Mouse (Mus musculus): Measurements from ENCODE around the gene Tmem104. TPM values are rescaled to one million over a fixed set of nuclear protein-coding genes. Genes with fewer than 3 reads are reported as not detected.
A peak's percentile ranks its signal among the peaks of the same experiment; 100 is the strongest.

Gene Tmem104
- polyA plus RNA-seq, 1 experiment from 2014 or later: 8.6 TPM

DNA sequence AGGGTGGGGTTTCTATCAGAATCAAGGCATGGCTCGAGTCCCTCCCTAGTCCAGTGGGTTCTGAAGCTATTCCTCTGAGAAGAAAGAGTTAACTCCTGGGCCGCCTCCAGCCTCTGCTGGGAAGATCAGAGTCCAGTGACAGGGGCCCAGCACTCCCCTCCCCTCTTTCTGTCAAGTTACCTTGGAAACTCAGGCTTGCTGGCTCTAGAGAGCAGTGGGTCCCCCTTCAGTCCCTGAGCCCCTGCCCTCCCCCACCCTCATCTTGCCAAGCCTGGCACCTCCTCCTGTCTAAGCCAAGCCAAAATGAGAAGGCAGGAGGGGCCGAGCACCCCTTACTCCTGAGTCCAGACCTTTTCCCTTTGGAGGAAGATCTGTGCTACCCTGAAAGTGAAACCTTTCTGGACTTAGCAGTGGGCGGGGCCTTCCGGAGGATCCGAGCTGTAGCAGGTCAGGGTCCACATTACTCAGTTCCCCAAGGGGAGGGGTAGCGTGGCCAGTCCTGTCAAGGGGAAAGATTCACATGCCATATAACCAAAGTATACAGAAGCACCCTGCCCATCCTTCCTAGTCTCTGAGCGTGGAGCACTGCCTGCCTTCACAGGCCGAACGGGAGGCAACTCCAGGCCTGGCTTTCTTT lies 9.6 kb upstream of the Tmem104 start:
- H3K4me2 ChIP-seq (ENCODE audit: low read depth, low read length): no peak overlapping the region
- no peak overlapping the region for H3K4me3 ChIP-seq (ENCODE audit: low read length)
- peaks cover 33% of the 10 kb centered on the region for H3K4me1 ChIP-seq (replicated peaks; ENCODE audit: control insufficient read depth, insufficient read depth, low read length)
- WGBS: 19% methylated on average over 10 of the region's 10 CpGs
- H3K9ac ChIP-seq (ENCODE audit: low read length): peak overlapping the region; percentile 36; the same call in 1 of the 2 replicates
- no peaks in the 10 kb centered on the region for H3K9me3 ChIP-seq (ENCODE audit: control insufficient read depth, low read length)
- peak; percentile 8; the same call in 1 of the 2 replicates for ATAC-seq (ENCODE audit: low read depth)
- H3K36me3 ChIP-seq (ENCODE audit: control insufficient read depth, insufficient read depth, low read length): no peaks in the 10 kb centered on the region
- 0 out of 2 replicates have a peak overlapping the region, but pooled peaks have one; percentile 12 for H3K27ac ChIP-seq (ENCODE audit: low read length)
- 0 out of 2 replicates have a peak, but pooled peaks cover 2% of the 10 kb centered on the region for H3K27me3 ChIP-seq (ENCODE audit: control insufficient read depth, insufficient read depth, low read depth, low read length)

DNA sequence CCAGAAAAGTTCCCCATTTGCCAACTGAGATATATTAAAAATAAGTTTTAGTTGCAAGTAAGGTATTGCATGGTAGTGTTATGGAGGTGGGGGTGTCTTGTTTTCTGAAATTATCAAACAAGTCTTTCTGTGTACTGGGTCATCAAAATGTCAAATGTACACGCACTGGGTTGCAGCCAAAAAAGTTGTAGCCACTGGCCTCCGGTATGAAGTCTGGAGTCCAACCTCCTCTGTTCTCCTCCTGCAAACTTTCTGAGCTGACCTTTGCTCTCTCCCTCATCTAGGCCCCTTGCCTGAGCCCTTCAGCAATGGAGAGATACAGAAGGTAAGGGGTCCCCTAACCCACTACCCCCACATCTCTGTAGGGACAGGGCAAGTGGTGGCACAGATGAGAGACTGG lies 8.5 kb upstream of the Tmem104 start:
- 60% methylated on average over 2 of the region's 2 CpGs for WGBS
- H3K27me3 ChIP-seq (ENCODE audit: control insufficient read depth, insufficient read depth, low read depth, low read length): 0 out of 2 replicates have a peak, but pooled peaks cover 2% of the 10 kb centered on the region

GRCm38 (mm10) chr11:115179191-115179590 lies 8.1 kb upstream of the Tmem104 start:
- Histone ChIP-seq H3K4me1 (replicated peaks; ENCODE audit: control insufficient read depth, insufficient read depth, low read length) (peaks cover 21% of the 10 kb centered on the region), H3K4me2 (ENCODE audit: low read depth, low read length) (no peak overlapping the region), H3K27me3 (ENCODE audit: control insufficient read depth, insufficient read depth, low read depth, low read length) (0 out of 2 replicates have a peak, but pooled peaks cover 2% of the 10 kb centered on the region), H3K4me3 (ENCODE audit: low read length) (no peak overlapping the region), H3K27ac (ENCODE audit: low read length) (no peak overlapping the region), H3K9me3 (ENCODE audit: control insufficient read depth, low read length) (no peaks in the 10 kb centered on the region), H3K36me3 (ENCODE audit: control insufficient read depth, insufficient read depth, low read length) (no peaks in the 10 kb centered on the region), H3K9ac (ENCODE audit: low read length) (no peak overlapping the region)
- ATAC-seq (ENCODE audit: low read depth): no peak
- WGBS: 46% methylated on average over 6 of the region's 6 CpGs

More for the DNA sequence above, 8.5 kb upstream of the Tmem104 start:
- Histone ChIP-seq H3K9ac (ENCODE audit: low read length) (no peak overlapping the region), H3K27ac (ENCODE audit: low read length) (no peak overlapping the region), H3K4me3 (ENCODE audit: low read length) (no peak overlapping the region), H3K36me3 (ENCODE audit: control insufficient read depth, insufficient read depth, low read length) (no peaks in the 10 kb centered on the region), H3K9me3 (ENCODE audit: control insufficient read depth, low read length) (no peaks in the 10 kb centered on the region), H3K4me2 (ENCODE audit: low read depth, low read length) (no peak overlapping the region), H3K4me1 (replicated peaks; ENCODE audit: control insufficient read depth, insufficient read depth, low read length) (peaks cover 22% of the 10 kb centered on the region)
- ATAC-seq (ENCODE audit: low read depth): no peak

- Histone ChIP-seq H3K36me3 (ENCODE audit: control insufficient read depth, insufficient read depth, low read length) (no peaks in the 10 kb centered on the region), H3K9me3 (ENCODE audit: control insufficient read depth, low read length) (no peaks in the 10 kb centered on the region), H3K4me3 (ENCODE audit: low read length) (no peak overlapping the region), H3K9ac (ENCODE audit: low read length) (no peak overlapping the region), H3K27ac (ENCODE audit: low read length) (no peak overlapping the region), H3K4me1 (replicated peaks; ENCODE audit: control insufficient read depth, insufficient read depth, low read length) (peaks cover 18% of the 10 kb centered on the region), H3K27me3 (ENCODE audit: control insufficient read depth, insufficient read depth, low read depth, low read length) (0 out of 2 replicates have a peak, but pooled peaks cover 2% of the 10 kb centered on the region), H3K4me2 (ENCODE audit: low read depth, low read length) (no peak overlapping the region)
- no peak for ATAC-seq (ENCODE audit: low read depth)
- 60% methylated on average over 6 of the region's 6 CpGs for whole genome bisulfite sequencing
Measured at GRCm38 (mm10) chr11:115179881-115180280, 7.4 kb upstream of the Tmem104 start.

DNA sequence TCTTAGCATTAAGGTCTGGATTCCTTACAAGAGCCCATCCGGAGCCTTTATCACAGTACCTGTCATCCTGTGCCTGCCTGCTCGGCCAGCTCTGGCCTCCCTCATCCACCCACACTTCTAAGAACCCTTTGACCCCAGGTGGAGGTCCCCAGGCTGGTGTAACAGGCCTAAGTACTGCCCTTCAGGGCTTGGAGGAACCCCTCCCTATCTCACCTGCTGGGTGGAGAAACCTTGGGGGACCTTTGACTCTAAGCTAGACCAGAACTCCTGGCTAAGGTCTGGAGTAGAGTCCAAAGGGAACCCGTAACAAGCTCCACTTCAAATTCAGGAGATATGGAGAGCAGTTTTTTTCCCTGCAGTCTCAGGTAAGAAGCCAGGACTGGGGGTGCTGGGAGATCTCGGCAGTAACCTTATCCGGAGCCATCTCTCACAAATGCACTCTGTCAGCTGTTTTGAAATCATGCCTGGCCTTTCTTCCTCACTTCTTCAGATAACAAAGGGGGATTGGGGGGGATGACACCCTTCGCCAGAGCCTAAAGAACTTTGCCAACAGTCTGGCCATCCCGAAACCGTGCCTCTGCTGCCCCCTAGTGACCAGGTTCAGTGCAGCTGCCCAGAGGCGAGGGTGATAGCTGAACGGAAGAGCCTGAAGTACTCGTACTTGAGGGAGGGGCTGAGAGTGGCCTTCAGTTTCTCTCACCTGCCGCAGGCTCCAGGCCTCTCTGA lies 5.2 kb upstream of the Tmem104 start:
- H3K4me3 ChIP-seq (ENCODE audit: low read length): no peak overlapping the region
- no peaks in the 10 kb centered on the region for H3K27me3 ChIP-seq (ENCODE audit: control insufficient read depth, insufficient read depth, low read depth, low read length)
- WGBS: 14% methylated on average over 12 of the region's 12 CpGs
- H3K9me3 ChIP-seq (ENCODE audit: control insufficient read depth, low read length): no peaks in the 10 kb centered on the region
- ATAC-seq (ENCODE audit: low read depth): no peak
- H3K9ac ChIP-seq (ENCODE audit: low read length): no peak overlapping the region
- H3K27ac ChIP-seq (ENCODE audit: low read length): no peak overlapping the region
- peaks cover 11% of the 10 kb centered on the region for H3K4me1 ChIP-seq (replicated peaks; ENCODE audit: control insufficient read depth, insufficient read depth, low read length)
- H3K36me3 ChIP-seq (ENCODE audit: control insufficient read depth, insufficient read depth, low read length): no peaks in the 10 kb centered on the region
- H3K4me2 ChIP-seq (ENCODE audit: low read depth, low read length): no peak overlapping the region

DNA sequence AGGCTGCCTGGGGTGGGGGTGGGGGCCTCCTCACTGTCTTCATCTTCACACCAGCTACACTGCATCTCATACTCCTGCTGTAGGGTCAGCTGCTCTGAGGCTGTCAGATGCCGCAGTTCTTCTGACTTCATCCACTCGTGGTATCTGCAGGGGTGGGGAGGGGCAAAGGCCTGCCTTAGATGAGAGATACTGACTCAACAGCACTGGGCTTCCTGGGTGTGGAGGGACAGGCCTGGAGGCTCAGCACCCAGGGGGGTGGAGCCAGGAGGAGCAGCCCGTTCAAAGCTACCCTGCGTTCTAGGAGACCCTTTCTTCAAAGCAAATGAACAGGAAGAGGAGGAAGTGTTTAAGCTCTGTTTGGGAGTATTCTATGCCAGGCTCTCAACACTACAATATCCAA lies 2.3 kb upstream of the Tmem104 start:
- Histone ChIP-seq H3K36me3 (ENCODE audit: control insufficient read depth, insufficient read depth, low read length) (no peaks in the 10 kb centered on the region), H3K27ac (ENCODE audit: low read length) (no peak overlapping the region), H3K4me2 (ENCODE audit: low read depth, low read length) (no peak overlapping the region), H3K4me3 (ENCODE audit: low read length) (no peak overlapping the region), H3K4me1 (replicated peaks; ENCODE audit: control insufficient read depth, insufficient read depth, low read length) (peaks cover 6% of the 10 kb centered on the region), H3K9ac (ENCODE audit: low read length) (no peak overlapping the region), H3K9me3 (ENCODE audit: control insufficient read depth, low read length) (no peaks in the 10 kb centered on the region), H3K27me3 (ENCODE audit: control insufficient read depth, insufficient read depth, low read depth, low read length) (no peaks in the 10 kb centered on the region)
- 23% methylated on average over 4 of the region's 4 CpGs for WGBS
- ATAC-seq (ENCODE audit: low read depth): no peak

- ATAC-seq (ENCODE audit: low read depth): peak; percentile 17; the same call in 1 of the 2 replicates
- H3K9me3 ChIP-seq (ENCODE audit: control insufficient read depth, low read length): no peaks in the 10 kb centered on the region
- H3K9ac ChIP-seq (ENCODE audit: low read length): peak within 1 kb of the TSS; percentile 81
- H3K4me2 ChIP-seq (ENCODE audit: low read depth, low read length): peak within 1 kb of the TSS; percentile 88
- no peaks in the 10 kb centered on the region for H3K27me3 ChIP-seq (ENCODE audit: control insufficient read depth, insufficient read depth, low read depth, low read length)
- peaks cover 11% of the 10 kb centered on the region for H3K4me1 ChIP-seq (replicated peaks; ENCODE audit: control insufficient read depth, insufficient read depth, low read length)
- H3K36me3 ChIP-seq (ENCODE audit: control insufficient read depth, insufficient read depth, low read length): no peaks in the 10 kb centered on the region
- peak within 1 kb of the TSS; percentile 84 for H3K27ac ChIP-seq (ENCODE audit: low read length)
- WGBS: 6% methylated on average over 12 of the region's 12 CpGs
- peak within 1 kb of the TSS; percentile 78 for H3K4me3 ChIP-seq (ENCODE audit: low read length)
Measured at GRCm38 (mm10) chr11:115187693-115188092, 406 bp downstream of the Tmem104 start, which contains the start of gene Nat9. TSS of gene Nat9 (minus strand) at chr11:115187859.

- H3K27ac ChIP-seq (ENCODE audit: low read length): no peak overlapping the region
- 80% methylated on average over 13 of the region's 13 CpGs for WGBS
Measured at GRCm38 (mm10) chr11:115188539-115189231, 1.4 kb downstream of the Tmem104 start.

GRCm38 (mm10) chr11:115189304-115189703 lies 2.0 kb downstream of the Tmem104 start:
- H3K4me2 ChIP-seq (ENCODE audit: low read depth, low read length): no peak overlapping the region
- no peak overlapping the region for H3K4me3 ChIP-seq (ENCODE audit: low read length)
- peaks cover 11% of the 10 kb centered on the region for H3K4me1 ChIP-seq (replicated peaks; ENCODE audit: control insufficient read depth, insufficient read depth, low read length)
- 80% methylated on average over 6 of the region's 6 CpGs for WGBS
- no peaks in the 10 kb centered on the region for H3K27me3 ChIP-seq (ENCODE audit: control insufficient read depth, insufficient read depth, low read depth, low read length)
- H3K9me3 ChIP-seq (ENCODE audit: control insufficient read depth, low read length): no peaks in the 10 kb centered on the region
- H3K36me3 ChIP-seq (ENCODE audit: control insufficient read depth, insufficient read depth, low read length): no peaks in the 10 kb centered on the region
- H3K27ac ChIP-seq (ENCODE audit: low read length): no peak overlapping the region
- H3K9ac ChIP-seq (ENCODE audit: low read length): no peak overlapping the region
- no peak for ATAC-seq (ENCODE audit: low read depth)

More at GRCm38 (mm10) chr11:115188539-115189231, 1.4 kb downstream of the Tmem104 start:
- Histone ChIP-seq H3K4me2 (ENCODE audit: low read depth, low read length) (no peak overlapping the region; the same call in 1 of the 2 replicates), H3K4me1 (replicated peaks; ENCODE audit: control insufficient read depth, insufficient read depth, low read length) (peaks cover 11% of the 10 kb centered on the region), H3K9me3 (ENCODE audit: control insufficient read depth, low read length) (no peaks in the 10 kb centered on the region), H3K27me3 (ENCODE audit: control insufficient read depth, insufficient read depth, low read depth, low read length) (no peaks in the 10 kb centered on the region), H3K4me3 (ENCODE audit: low read length) (no peak overlapping the region; the same call in 1 of the 2 replicates), H3K9ac (ENCODE audit: low read length) (no peak overlapping the region), H3K36me3 (ENCODE audit: control insufficient read depth, insufficient read depth, low read length) (no peaks in the 10 kb centered on the region)
- ATAC-seq (ENCODE audit: low read depth): no peak
